ENCODE assay signal across 9 mouse cellular contexts in the genomic region with DNA sequence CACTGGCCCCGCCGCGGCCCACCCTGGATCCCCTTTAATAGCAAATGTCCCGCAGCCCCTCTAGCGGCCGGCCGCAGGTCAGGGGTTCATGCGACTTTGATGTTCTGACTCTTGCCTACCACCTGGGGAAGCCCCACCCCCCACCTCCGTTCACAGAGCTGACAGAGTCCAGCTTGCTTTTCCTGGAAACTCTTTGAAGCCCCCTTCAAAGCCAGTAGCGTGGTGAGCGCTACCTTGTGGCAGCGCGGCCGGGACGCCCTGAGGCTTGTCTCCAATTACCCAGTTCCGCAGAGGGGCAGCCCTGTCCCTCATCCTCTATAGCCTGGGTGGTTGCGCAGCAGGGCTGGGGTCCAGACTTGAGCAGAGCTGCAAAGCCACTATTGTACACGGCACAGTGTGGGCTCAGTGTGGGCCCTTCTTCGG. TPM values are rescaled to one million over a fixed set of nuclear protein-coding genes. Genes with fewer than 3 reads are reported as not detected.
DNase-seq lines count a peak whose midpoint lies in the region; ATAC-seq and TF ChIP-seq lines count a peak whose summit lies in the region.
"Had no signal": no experiment of that assay in that cellular context is flagged by ENCODE, and none has a peak within 500 bp of the region (broad histone marks: within the 10 kb centered on the region; RNA-seq: fewer than 3 reads in every experiment).

No protein-coding gene starts in this region.

- H3K9ac ChIP-seq in forebrain, embryonic 13.5 days, result no peak overlapping the region
- no peak overlapping the region for H3K9ac ChIP-seq in liver, embryonic 13.5 days

- peaks cover 35% of the 10 kb centered on the region for H3K27me3 ChIP-seq in forebrain, embryonic 13.5 days
- peaks cover 54% of the 10 kb centered on the region for H3K27me3 ChIP-seq in liver, embryonic 13.5 days

- 0 out of 2 replicates have a peak overlapping the region, but pooled peaks have one; percentile 22 for H3K4me2 ChIP-seq in forebrain, embryonic 13.5 days
- H3K4me2 ChIP-seq in liver, embryonic 13.5 days, result peak overlapping the region; percentile 35

- 6% methylated on average over 19 of the region's 19 CpGs for WGBS in forebrain, embryonic 13.5 days
- WGBS in liver, embryonic 13.5 days (ENCODE audit: insufficient replicate concordance), result 17% methylated on average over 19 of the region's 19 CpGs

- peaks cover 37% of the 10 kb centered on the region for H3K4me1 ChIP-seq in forebrain, embryonic 13.5 days
- H3K4me1 ChIP-seq in liver, embryonic 13.5 days (replicated peaks), result peaks cover 5% of the 10 kb centered on the region; the same call in 1 of the 2 replicates

- H3K27ac ChIP-seq in layer of hippocampus, adult 2 months, result no peak overlapping the region
- no peak overlapping the region for H3K27ac ChIP-seq in forebrain, embryonic 13.5 days
- H3K27ac ChIP-seq in liver, embryonic 13.5 days, result no peak overlapping the region

- no peaks in the 10 kb centered on the region for H3K9me3 ChIP-seq in forebrain, embryonic 13.5 days (replicated peaks)
- H3K9me3 ChIP-seq in liver, embryonic 13.5 days (replicated peaks), result no peaks in the 10 kb centered on the region

- 0 out of 2 replicates have a peak, but pooled peaks have one; percentile 9 for TF ChIP-seq CTCF in layer of hippocampus, adult 2 months (conservative IDR thresholded peaks at IDR 0.05)

- H3K36me3 ChIP-seq in forebrain, embryonic 13.5 days (ENCODE audit: poor library complexity, severe bottlenecking), result no peaks in the 10 kb centered on the region
- no peaks in the 10 kb centered on the region for H3K36me3 ChIP-seq in liver, embryonic 13.5 days

- no peak for ATAC-seq in forebrain, embryonic 13.5 days
- no peak for ATAC-seq in liver, embryonic 13.5 days (ENCODE audit: low read depth)

- H3K4me3 ChIP-seq in layer of hippocampus, adult 2 months, result no peak overlapping the region
- H3K4me3 ChIP-seq in forebrain, embryonic 13.5 days, result no peak overlapping the region
- no peak overlapping the region for H3K4me3 ChIP-seq in liver, embryonic 13.5 days (replicated peaks)

- no peak for DNase-seq in layer of hippocampus, adult 2 months (ENCODE audit: low spot score in 2 of 2)
- no peak for DNase-seq in layer of hippocampus, adult 9-11 months
- peak; percentile 82 for DNase-seq in embryo, embryonic 10 days (ENCODE audit: low spot score)
- DNase-seq in liver, embryonic 13.5 days, result no peak
- DNase-seq in urinary bladder, postnatal 10 days (ENCODE audit: low spot score), result no peak
- no peak for DNase-seq in lung, postnatal 36 days
- no peak for DNase-seq in cerebellum, postnatal 14 days
- DNase-seq: right cerebral cortex, postnatal 4 days had no signal

RNA-seq across cellular contexts. Expression of a gene that starts 28.6 kb away (rescaled TPM):
- 100 to 1,000 TPM; 905 to 943 TPM for total RNA-seq in layer of hippocampus, adult 2 months (2021)
- polyA plus RNA-seq in forebrain, embryonic 13.5 days (2015; fragmentation: Nextera tagmentation; extraction: Ambion mirVana), result 911 and 1,077 TPM in 2 replicates
- polyA plus RNA-seq in liver, embryonic 13.5 days (2015; fragmentation: Nextera tagmentation; extraction: Ambion mirVana), result 1,120 and 1,164 TPM in 2 replicates

RNA-seq across cellular contexts. Expression of a gene that starts 35.5 kb away (rescaled TPM):
- total RNA-seq in layer of hippocampus, adult 2 months (2021), result 10 to 100 TPM; 24.4 to 27.8 TPM
- polyA plus RNA-seq in forebrain, embryonic 13.5 days (2015; fragmentation: Nextera tagmentation; extraction: Ambion mirVana), result 21.6 and 22.3 TPM in 2 replicates
- polyA plus RNA-seq in liver, embryonic 13.5 days (2015; fragmentation: Nextera tagmentation; extraction: Ambion mirVana), result 5.9 and 7.1 TPM in 2 replicates
